Mouse (Mus musculus) heart, postnatal 4 days (tissue): Measurements from ENCODE around the gene Mecom. TPM values are rescaled to one million over a fixed set of nuclear protein-coding genes. Genes with fewer than 3 reads are reported as not detected.

ENCODE experiments used
- DNase-seq: peaks from one replicate; pipeline ENCODE4 v3.0.0; 2021
- total RNA-seq, 2 experiments: library from RNA; stranded (reverse); gene quantifications; 2 replicates each; pipeline ENCODE4 v1.2.3; 2021

Gene Mecom
- total RNA-seq, 2 experiments from 2014 or later, result 31.5 to 36.1 TPM

- no peak for DNase-seq
Observed at GRCm38 (mm10) chr3:30143961-30144411, 403.8 kb downstream of the Mecom start.

- no peak for DNase-seq
Observed at GRCm38 (mm10) chr3:30143440-30143839, 404.4 kb downstream of the Mecom start.

DNA sequence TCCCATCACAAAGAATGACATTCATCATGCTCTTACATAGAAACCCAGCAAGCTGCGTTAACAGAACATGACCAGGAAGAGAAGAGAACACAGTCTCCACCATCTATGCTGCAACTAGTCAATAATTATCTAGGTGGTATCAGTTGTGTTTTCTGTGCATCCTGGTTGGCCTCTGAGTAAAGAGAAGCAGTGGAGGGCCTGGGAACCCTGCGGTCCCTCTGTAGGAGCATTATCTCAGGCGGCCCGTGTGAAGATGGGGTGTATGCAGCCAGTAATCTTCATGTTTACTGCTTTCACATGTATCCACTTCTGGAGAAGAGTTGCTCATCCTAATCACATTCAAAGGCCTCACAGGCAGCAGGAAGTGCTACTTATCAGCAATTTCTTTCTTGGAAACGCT is 407.5 kb downstream of the Mecom start:
- no peak for DNase-seq

- no peak for DNase-seq
Observed at GRCm38 (mm10) chr3:30139678-30140077, 408.1 kb downstream of the Mecom start.

GRCm38 (mm10) chr3:30138588-30138987 is 409.2 kb downstream of the Mecom start:
- no peak for DNase-seq

DNA sequence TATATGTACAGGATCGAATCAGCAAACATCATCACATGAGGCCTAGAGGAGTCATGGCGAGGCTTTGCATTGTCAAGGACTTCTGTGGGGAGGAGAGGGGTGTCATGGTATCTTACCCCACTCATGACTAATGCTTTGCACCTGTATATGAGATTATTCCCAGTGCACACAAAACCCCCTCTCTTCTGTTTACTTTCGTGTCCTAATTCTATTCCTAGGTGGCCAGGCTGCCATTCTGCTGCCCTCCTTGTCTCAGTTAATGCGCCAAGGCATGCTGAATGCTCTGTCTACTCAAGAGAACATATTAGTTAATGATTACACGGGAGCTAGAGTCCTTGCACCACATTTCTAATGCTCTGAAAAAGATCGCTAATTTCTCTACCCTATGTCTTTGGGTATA is 412.0 kb downstream of the Mecom start:
- no peak for DNase-seq

- DNase-seq, result no peak
Observed at GRCm38 (mm10) chr3:30135119-30135518, 412.7 kb downstream of the Mecom start.

GRCm38 (mm10) chr3:30132981-30133380 is 414.8 kb downstream of the Mecom start:
- no peak for DNase-seq

GRCm38 (mm10) chr3:30132370-30132769 is 415.4 kb downstream of the Mecom start:
- no peak for DNase-seq

DNA sequence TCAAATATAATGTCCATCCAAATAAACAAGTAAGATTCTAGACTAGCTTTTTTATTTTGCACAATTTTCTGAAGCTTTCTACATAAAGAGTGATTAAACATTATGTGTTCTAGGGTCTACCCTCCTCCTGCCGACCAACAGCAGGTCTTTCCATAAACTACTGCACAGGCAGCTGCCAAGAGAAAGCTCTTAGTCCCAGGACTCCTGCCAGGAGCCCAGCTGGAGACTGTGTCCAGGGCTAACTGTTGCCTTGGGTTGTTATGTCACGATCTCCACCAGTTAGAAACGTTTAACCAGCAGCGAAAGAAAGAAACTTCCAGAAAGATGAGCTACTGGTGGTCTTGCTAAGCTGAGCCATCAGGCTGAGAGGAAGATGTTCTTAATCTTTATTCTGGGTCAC is 417.3 kb downstream of the Mecom start:
- DNase-seq, result peak; percentile 71

- DNase-seq, result no peak
Observed at GRCm38 (mm10) chr3:30122618-30123017, 425.2 kb downstream of the Mecom start.

DNA sequence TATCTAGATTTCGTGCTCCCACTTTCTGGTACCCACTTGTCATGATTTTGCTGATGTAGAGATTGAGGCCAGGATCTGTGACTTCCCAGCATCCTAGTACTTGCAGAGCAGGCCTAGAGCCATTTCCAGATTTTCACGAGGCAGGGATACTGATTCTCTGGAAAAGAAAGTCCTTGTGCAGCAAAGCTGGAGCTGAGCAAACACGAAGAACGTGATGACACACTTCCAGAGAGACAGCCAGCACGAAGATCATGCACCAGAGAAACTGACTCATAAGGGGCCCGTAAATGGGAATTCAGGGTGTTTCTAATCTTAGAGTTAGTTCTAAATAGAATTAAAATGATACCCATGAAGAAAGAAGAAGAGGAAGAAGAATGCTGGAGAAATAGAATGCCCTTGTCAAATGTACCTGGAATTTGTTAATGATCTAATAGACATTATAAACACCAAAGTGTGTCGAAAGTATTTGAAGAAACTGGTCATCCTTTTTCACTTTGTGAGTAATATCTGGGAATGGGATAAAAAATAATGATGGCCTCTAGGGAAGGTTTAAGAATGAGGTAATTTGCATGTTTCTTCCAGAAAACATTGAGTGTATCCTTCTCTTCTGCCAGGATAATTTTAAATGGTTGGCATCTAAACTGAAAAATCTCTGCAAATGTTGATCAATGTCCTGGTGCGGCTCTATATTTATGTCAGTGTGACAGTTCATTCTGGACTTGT is 426.9 kb downstream of the Mecom start:
- DNase-seq, result no peak

DNA sequence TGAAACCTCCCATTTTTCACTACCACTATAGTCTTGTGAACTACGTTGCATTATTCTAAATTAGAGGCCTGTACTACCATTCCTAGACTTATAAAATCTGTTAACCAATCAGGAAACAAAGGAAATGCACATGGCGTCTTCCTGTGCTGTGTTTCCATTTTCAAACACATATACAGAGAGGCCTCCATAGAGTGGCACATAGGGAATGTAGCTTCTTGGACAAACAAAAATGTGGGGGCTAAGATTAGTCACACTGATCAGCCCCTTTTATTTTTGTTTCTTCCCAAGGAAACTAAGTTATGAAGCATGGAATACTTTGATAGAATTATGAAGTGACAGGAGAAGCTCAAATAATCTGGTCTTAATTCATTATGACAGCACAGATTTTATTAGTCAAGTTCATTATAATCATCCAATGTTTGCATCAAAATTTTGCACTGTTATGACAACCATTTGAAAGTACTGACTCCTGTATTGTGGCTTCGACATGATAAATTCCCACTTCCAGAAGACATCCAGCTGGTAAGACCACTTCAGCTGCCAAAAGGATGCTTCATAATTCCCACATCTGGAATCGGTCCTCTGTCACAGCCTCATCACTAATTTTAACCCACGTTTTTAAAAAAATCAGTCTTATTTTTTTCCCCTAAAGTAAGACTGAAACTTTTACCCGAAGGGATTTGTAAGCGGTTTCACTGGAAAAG is 429.1 kb downstream of the Mecom start:
- DNase-seq, result no peak

- DNase-seq, result no peak
Observed at GRCm38 (mm10) chr3:30113249-30113770, 434.5 kb downstream of the Mecom start.

GRCm38 (mm10) chr3:30107945-30108670 is 439.7 kb downstream of the Mecom start:
- no peak for DNase-seq

- DNase-seq, result peak; percentile 53
Observed at GRCm38 (mm10) chr3:30106481-30106880, 441.3 kb downstream of the Mecom start.

GRCm38 (mm10) chr3:30105859-30106258 is 441.9 kb downstream of the Mecom start:
- no peak for DNase-seq

- peak; percentile 62 for DNase-seq
Observed at GRCm38 (mm10) chr3:30105194-30105823, 442.5 kb downstream of the Mecom start.

DNA sequence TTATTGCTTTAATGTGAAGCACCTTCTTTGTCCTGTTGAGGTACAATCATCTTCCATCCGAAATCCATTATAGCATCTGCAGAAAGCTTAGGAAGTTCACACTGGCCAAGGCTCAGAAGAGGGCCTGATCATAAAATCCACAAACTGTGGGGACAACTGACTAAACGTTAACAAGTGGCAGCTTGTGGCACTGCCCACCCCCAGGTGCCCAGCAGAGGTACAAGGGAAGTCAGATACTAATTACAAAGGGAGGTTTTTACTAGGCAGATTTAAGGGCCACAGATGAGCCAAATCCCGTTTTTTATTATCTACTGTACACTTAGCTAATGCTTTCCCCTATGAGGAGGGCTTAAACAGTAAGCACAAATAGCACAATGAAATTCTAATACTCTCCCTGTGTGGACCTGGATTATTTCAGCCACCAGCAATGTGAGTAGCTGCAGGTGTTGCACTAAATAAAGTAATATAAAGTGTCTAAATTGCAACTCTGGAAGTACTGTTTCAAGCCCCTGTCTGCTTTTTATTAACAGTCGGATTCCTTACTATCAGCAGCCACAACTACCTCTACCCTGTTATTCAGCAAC is 443.2 kb downstream of the Mecom start:
- no peak for DNase-seq

GRCm38 (mm10) chr3:30101146-30101545 is 446.7 kb downstream of the Mecom start:
- no peak for DNase-seq

- DNase-seq, result no peak
Observed at GRCm38 (mm10) chr3:30097713-30098112, 450.1 kb downstream of the Mecom start.

GRCm38 (mm10) chr3:30097129-30097528 is 450.7 kb downstream of the Mecom start:
- no peak for DNase-seq
